Mouse (Mus musculus): ENCODE measurements around the gene Mnx1. TPM values are rescaled to one million over a fixed set of nuclear protein-coding genes. Genes with fewer than 3 reads are reported as not detected.
"Not testable (repeated sequence)": the region's sequence is repeated elsewhere in the genome, so short reads cannot be mapped to it uniquely, and the experiment has no call there.

The Mnx1 gene
- total RNA-seq, 1 experiment from 2014 or later: not detected

GRCm38 (mm10) chr5:29423330-29423729, 54.9 kb downstream of the Mnx1 start:
- ATAC-seq (replicated peaks in 1 of 2; ENCODE audit: insufficient read depth in 1 of 2, low FRiP score in 2 of 2, low TSS enrichment in 1 of 2, low read depth in 1 of 2, poor library complexity in 2 of 2, severe bottlenecking in 2 of 2): not testable (repeated sequence)

Other genes starting within 250 kb of the Mnx1 start
- gene Lmbr1, start 100.1 kb downstream of the Mnx1 start, total RNA-seq (2017): 5.3 and 6.2 TPM in 2 replicates
- 10.4 and 13.0 TPM in 2 replicates for gene Nom1, start 43.8 kb downstream of the Mnx1 start, total RNA-seq (2017)
- 38.4 and 45.6 TPM in 2 replicates for gene Ube3c, start 90.8 kb upstream of the Mnx1 start, total RNA-seq (2017)